Mouse (Mus musculus): ENCODE data around the gene Zfp36l2. TPM values are rescaled to one million over a fixed set of nuclear protein-coding genes. Genes with fewer than 3 reads are reported as not detected.

Zfp36l2 gene
- 16.1 and 18.2 TPM in 2 replicates for polyA plus RNA-seq (2015; fragmentation: Nextera tagmentation; extraction: Ambion mirVana)

DNA sequence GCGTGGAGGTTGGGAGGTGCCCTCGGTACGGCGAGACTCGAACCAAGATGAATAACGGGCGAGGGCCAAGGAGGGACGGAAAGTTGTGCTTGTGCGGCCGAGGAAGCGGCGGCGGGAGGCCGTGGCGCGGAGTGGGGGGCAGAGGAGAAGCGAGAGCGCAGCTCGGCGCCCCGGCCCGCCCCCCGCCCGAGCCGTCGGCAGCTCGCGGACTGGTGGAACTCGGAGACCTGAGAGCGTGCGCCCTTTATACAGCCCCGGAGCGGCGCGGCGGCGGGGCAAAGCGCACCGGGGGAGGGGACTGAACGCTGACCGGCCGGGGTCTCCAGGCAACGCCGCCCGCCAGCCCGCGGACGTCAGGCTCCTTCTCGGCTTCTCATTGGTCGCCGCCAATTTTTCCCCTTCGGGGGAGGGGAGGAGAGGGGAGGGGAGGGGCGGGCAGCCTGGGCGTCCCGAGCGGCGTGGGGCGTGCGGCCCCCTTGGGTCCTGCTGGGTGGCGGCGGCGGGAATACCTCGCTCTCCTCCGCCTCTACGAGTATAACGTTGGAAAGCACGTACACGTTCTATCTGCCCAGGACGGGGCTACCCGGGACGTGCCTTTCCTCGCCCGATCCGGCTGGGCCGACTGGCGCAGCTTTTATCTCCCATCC lies at the start of gene Zfp36l2:
TSS of gene Zfp36l2 (minus strand) at position 221 of the 647 bp plus-strand sequence.

Measured in urinary bladder, postnatal 0 days (tissue).